In genomic region chr2:96505641-96506040, GRCm38 (mm10) we compare ENCODE assay signal across 15 mouse cellular contexts.
"Had no signal": no experiment of that assay in that cellular context is flagged by ENCODE, and none has a peak within 500 bp of the region (broad histone marks: within the 10 kb centered on the region; RNA-seq: fewer than 3 reads in every experiment).

No protein-coding gene starts in this region.

- H3K27ac ChIP-seq: left cerebral cortex, adult 2 months; limb, embryonic 15.5 days; liver, embryonic 12.5 days; macrophage; midbrain, embryonic 12.5 days; neural tube, embryonic 13.5 days; stomach, postnatal 0 days had no signal

- ATAC-seq: liver, embryonic 12.5 days; midbrain, embryonic 16.5 days had no signal

- H3K9ac ChIP-seq: limb, embryonic 15.5 days; liver, embryonic 12.5 days; lung, embryonic 14.5 days; midbrain, embryonic 12.5 days; neural tube, embryonic 13.5 days had no signal

- H3K9me3 ChIP-seq: limb, embryonic 15.5 days; liver, embryonic 12.5 days; midbrain, embryonic 12.5 days; neural tube, embryonic 13.5 days had no signal

- H3K36me3 ChIP-seq: limb, embryonic 15.5 days; liver, embryonic 12.5 days; midbrain, embryonic 12.5 days; neural tube, embryonic 13.5 days had no signal

- H3K4me3 ChIP-seq: left cerebral cortex, adult 2 months; limb, embryonic 15.5 days; liver, embryonic 12.5 days; midbrain, embryonic 12.5 days; neural tube, embryonic 13.5 days had no signal

- DNase-seq: kidney, adult 8-10 months; kidney, postnatal 14 days; lung, embryonic 14.5 days; lung, postnatal 10 days; right cerebral cortex, postnatal 14 days; thymus, adult 18-20 months; thymus, postnatal 14 days had no signal

- H3K27me3 ChIP-seq: limb, embryonic 15.5 days; liver, embryonic 12.5 days; midbrain, embryonic 12.5 days; neural tube, embryonic 13.5 days had no signal

- H3K4me1 ChIP-seq: limb, embryonic 15.5 days; liver, embryonic 12.5 days; midbrain, embryonic 12.5 days had no signal

- H3K4me2 ChIP-seq: limb, embryonic 15.5 days; liver, embryonic 12.5 days; lung, embryonic 14.5 days; midbrain, embryonic 12.5 days; neural tube, embryonic 13.5 days had no signal
